Mouse (Mus musculus) gastrocnemius, adult 2 months (tissue): ENCODE measurements at regions not wholly inside any gene's neighbourhood (a gene's known extent, or its start where the extent isn't known, plus 50 kb on each side); places are given as distances from the start of the nearest gene placed in this dataset.
A peak's percentile ranks its signal among the peaks of the same experiment; 100 is the strongest.

Source experiments
- DNase-seq: peaks from one replicate; pipeline ENCODE4 v3.0.0; 2022
- H3K27ac ChIP-seq: fragments of 200-600 bp; 2 replicates; pipeline ENCODE4 v1.8.1; 2022; ENCODE audit warnings: mild to moderate bottlenecking
- H3K4me3 ChIP-seq: fragments of 200-600 bp; 2 replicates; pipeline ENCODE4 v1.8.1; 2022; ENCODE audit warnings: mild to moderate bottlenecking, moderate library complexity
- CTCF ChIP-seq: fragments of 200-600 bp; IDR thresholded peaks from 2 replicates; pipeline ENCODE4 v1.8.1; 2022; ENCODE audit warnings: antibody characterized with exemption, mild to moderate bottlenecking, moderate library complexity
- intact Hi-C: fragments of 180-260 bp; cut with DNase I; formaldehyde crosslinking; loops from one replicate; pipeline ENCODE4 v1.15.1; 2025

GRCm38 (mm10) chr5:69877100-69877499 lies 285.0 kb upstream of the Gnpda2 start:
- H3K27ac ChIP-seq = no peak overlapping the region
- H3K4me3 ChIP-seq = no peak overlapping the region
- intact Hi-C loops = no loop called here
- DNase-seq = no peak
- TF ChIP-seq CTCF = no peak

GRCm38 (mm10) chr5:69863027-69863426 lies 270.9 kb upstream of the Gnpda2 start:
- no peak for DNase-seq
- TF ChIP-seq CTCF = no peak
- Histone ChIP-seq H3K27ac (no peak overlapping the region), H3K4me3 (no peak overlapping the region)
- intact Hi-C loops = no loop called here

GRCm38 (mm10) chr5:69844809-69845208 lies 252.7 kb upstream of the Gnpda2 start:
- Histone ChIP-seq H3K27ac (no peak overlapping the region), H3K4me3 (no peak overlapping the region)
- no peak for DNase-seq
- TF ChIP-seq CTCF = peak; percentile 21; the same call in 1 of the 2 replicates
- intact Hi-C loops = no loop called here

GRCm38 (mm10) chr5:69837947-69838710 lies 246.0 kb upstream of the Gnpda2 start:
- no peak overlapping the region for H3K27ac ChIP-seq
- no peak for DNase-seq
- TF ChIP-seq CTCF = no peak
- intact Hi-C loops = no loop called here
- no peak overlapping the region for H3K4me3 ChIP-seq

- DNase-seq = no peak
- Histone ChIP-seq H3K27ac (no peak overlapping the region), H3K4me3 (no peak overlapping the region)
- no peak for TF ChIP-seq CTCF
- intact Hi-C loops = no loop called here
Measured at GRCm38 (mm10) chr5:69836356-69836755, 244.2 kb upstream of the Gnpda2 start.

- no peak for TF ChIP-seq CTCF
- intact Hi-C loops = no loop called here
- Histone ChIP-seq H3K27ac (no peak overlapping the region), H3K4me3 (no peak overlapping the region)
- DNase-seq = no peak
Measured at GRCm38 (mm10) chr5:69835162-69835561, 243.0 kb upstream of the Gnpda2 start.

- DNase-seq = no peak
- no peak overlapping the region for H3K4me3 ChIP-seq
- intact Hi-C loops = no loop called here
- no peak for TF ChIP-seq CTCF
- H3K27ac ChIP-seq = no peak overlapping the region
Measured at GRCm38 (mm10) chr5:69817778-69818177, 225.6 kb upstream of the Gnpda2 start.

GRCm38 (mm10) chr5:69817035-69817434 lies 224.9 kb upstream of the Gnpda2 start:
- Histone ChIP-seq H3K27ac (no peak overlapping the region), H3K4me3 (no peak overlapping the region)
- intact Hi-C loops = no loop called here
- no peak for DNase-seq
- no peak for TF ChIP-seq CTCF

- Histone ChIP-seq H3K27ac (no peak overlapping the region), H3K4me3 (no peak overlapping the region)
- DNase-seq = no peak
- no peak for TF ChIP-seq CTCF
- intact Hi-C loops = no loop called here
Measured at GRCm38 (mm10) chr5:69815356-69815755, 223.2 kb upstream of the Gnpda2 start.

GRCm38 (mm10) chr5:69802612-69803011 lies 210.5 kb upstream of the Gnpda2 start:
- no peak overlapping the region for H3K4me3 ChIP-seq
- peak overlapping the region; percentile 35; the same call in 1 of the 2 replicates for H3K27ac ChIP-seq
- no peak for TF ChIP-seq CTCF
- DNase-seq = no peak
- intact Hi-C loops = no loop called here

GRCm38 (mm10) chr5:69802101-69802500 lies 210.0 kb upstream of the Gnpda2 start:
- no peak overlapping the region for H3K4me3 ChIP-seq
- intact Hi-C loops = no loop called here
- DNase-seq = no peak
- H3K27ac ChIP-seq = peak overlapping the region; percentile 35; the same call in 1 of the 2 replicates
- TF ChIP-seq CTCF = no peak

- intact Hi-C loops = no loop called here
- Histone ChIP-seq H3K27ac (no peak overlapping the region), H3K4me3 (no peak overlapping the region)
- no peak for TF ChIP-seq CTCF
- DNase-seq = no peak
Measured at GRCm38 (mm10) chr5:69795316-69795715, 203.2 kb upstream of the Gnpda2 start.

GRCm38 (mm10) chr5:69794641-69795040 lies 202.5 kb upstream of the Gnpda2 start:
- TF ChIP-seq CTCF = no peak
- Histone ChIP-seq H3K27ac (no peak overlapping the region), H3K4me3 (no peak overlapping the region)
- intact Hi-C loops = no loop called here
- no peak for DNase-seq

- TF ChIP-seq CTCF = no peak
- no peak for DNase-seq
- Histone ChIP-seq H3K4me3 (no peak overlapping the region), H3K27ac (no peak overlapping the region)
- intact Hi-C loops = no loop called here
Measured at GRCm38 (mm10) chr5:69756769-69757485, 164.8 kb upstream of the Gnpda2 start.
